Mouse (Mus musculus) forebrain, embryonic 10.5 days (tissue): Measurements from ENCODE around the gene Ccdc96. TPM values are rescaled to one million over a fixed set of nuclear protein-coding genes. Genes with fewer than 3 reads are reported as not detected.
A peak's percentile ranks its signal among the peaks of the same experiment; 100 is the strongest.

Experiments used
- DNase-seq: peaks from one replicate; pipeline ENCODE4 v3.0.0-alpha.2; 2017; ENCODE audit warnings: low spot score; ENCODE audit errors: extremely low spot score
- H3K27ac ChIP-seq: fragments of 300-500 bp; sonication (generic); 2 replicates; pipeline ENCODE4 v1.5.1; 2016; ENCODE audit warnings: mild to moderate bottlenecking
- H3K27me3 ChIP-seq: fragments of 300-500 bp; sonication (generic); 2 replicates; pipeline ENCODE4 v1.6.1; 2016; ENCODE audit warnings: mild to moderate bottlenecking; ENCODE audit not compliant: poor library complexity, severe bottlenecking
- H3K36me3 ChIP-seq: fragments of 300-500 bp; sonication (generic); replicated peaks from 2 replicates; pipeline ENCODE4 v1.6.1; 2016; ENCODE audit warnings: mild to moderate bottlenecking, moderate library complexity
- H3K4me1 ChIP-seq: fragments of 300-500 bp; sonication (generic); 2 replicates; pipeline ENCODE4 v1.6.1; 2016
- H3K4me3 ChIP-seq: fragments of 300-500 bp; sonication (generic); 2 replicates; pipeline ENCODE4 v1.5.1; 2016; ENCODE audit warnings: mild to moderate bottlenecking, moderate library complexity
- H3K9me3 ChIP-seq: fragments of 300-500 bp; sonication (generic); 2 replicates; pipeline ENCODE4 v1.6.1; 2016; ENCODE audit warnings: mild to moderate bottlenecking, moderate library complexity
- WGBS: fragments of 180-500 bp; shearing (Covaris S2); methylation state at CpG from one replicate; pipeline ENCODE4 v1.1.7; 2016; 5-methylcytosine and 5-hydroxymethylcytosine counted together
- polyA plus RNA-seq: library from polyadenylated mRNA; unstranded; fragments of >200 nt; fragmentation: Nextera tagmentation; extraction: Ambion mirVana; gene quantifications from 2 replicates; pipeline ENCODE4 v1.2.1, GENCODE M21; 2016

Ccdc96 gene
- polyA plus RNA-seq, 1 experiment from 2014 or later: 3.8 TPM

- no peaks in the 10 kb centered on the region for H3K9me3 ChIP-seq
These were observed 25.5 kb upstream of the Ccdc96 start for GRCm38 (mm10) chr5:36458926-36459325.

GRCm38 (mm10) chr5:36460712-36461111 is 23.7 kb upstream of the Ccdc96 start:
- H3K9me3 ChIP-seq: no peaks in the 10 kb centered on the region
- H3K4me1 ChIP-seq: peaks cover 34% of the 10 kb centered on the region
- DNase-seq: no peak
- no peak overlapping the region for H3K27ac ChIP-seq
- H3K36me3 ChIP-seq: no peaks in the 10 kb centered on the region
- WGBS: 88% methylated on average over 2 of the region's 2 CpGs
- peaks cover 52% of the 10 kb centered on the region for H3K27me3 ChIP-seq
- H3K4me3 ChIP-seq: no peak overlapping the region

More at GRCm38 (mm10) chr5:36458926-36459325, 25.5 kb upstream of the Ccdc96 start:
- no peak overlapping the region for H3K27ac ChIP-seq
- peaks cover 22% of the 10 kb centered on the region for H3K4me1 ChIP-seq
- no peak for DNase-seq
- H3K36me3 ChIP-seq: no peaks in the 10 kb centered on the region
- peaks cover 62% of the 10 kb centered on the region for H3K27me3 ChIP-seq
- 18% methylated on average over 4 of the region's 4 CpGs for WGBS
- no peak overlapping the region for H3K4me3 ChIP-seq

- peaks cover 39% of the 10 kb centered on the region for H3K4me1 ChIP-seq
- H3K27me3 ChIP-seq: peaks cover 48% of the 10 kb centered on the region
- no peak overlapping the region for H3K4me3 ChIP-seq
- no peaks in the 10 kb centered on the region for H3K9me3 ChIP-seq
- H3K27ac ChIP-seq: no peak overlapping the region
- H3K36me3 ChIP-seq: no peaks in the 10 kb centered on the region
- WGBS: 76% methylated on average over 2 of the region's 2 CpGs
- no peak for DNase-seq
These were observed 23.2 kb upstream of the Ccdc96 start for GRCm38 (mm10) chr5:36461231-36461630.

- Histone ChIP-seq H3K27ac (0 out of 2 replicates have a peak overlapping the region, but pooled peaks have one; percentile 4), H3K36me3 (peaks cover 2% of the 10 kb centered on the region), H3K9me3 (no peaks in the 10 kb centered on the region), H3K4me3 (peak overlapping the region; percentile 19), H3K4me1 (peaks cover 45% of the 10 kb centered on the region), H3K27me3 (peaks cover 38% of the 10 kb centered on the region)
- 22% methylated on average over 7 of the region's 7 CpGs for WGBS
- peak; percentile 74 for DNase-seq
These were observed 21.6 kb upstream of the Ccdc96 start for GRCm38 (mm10) chr5:36462810-36463209.

- Histone ChIP-seq H3K27ac (no peak overlapping the region), H3K4me1 (peaks cover 45% of the 10 kb centered on the region), H3K4me3 (peak overlapping the region; percentile 95), H3K27me3 (peaks cover 34% of the 10 kb centered on the region), H3K9me3 (no peaks in the 10 kb centered on the region), H3K36me3 (peaks cover 7% of the 10 kb centered on the region)
- 8% methylated on average over 5 of the region's 5 CpGs for WGBS
- peak; percentile 51 for DNase-seq
These were observed 21.0 kb upstream of the Ccdc96 start for GRCm38 (mm10) chr5:36463391-36463790.

- H3K4me3 ChIP-seq: peak within 1 kb of the TSS; percentile 95
- peak within 1 kb of the TSS; percentile 89 for H3K27ac ChIP-seq
- under 1% methylated on average over 68 of the region's 68 CpGs for whole genome bisulfite sequencing
- peaks cover 23% of the 10 kb centered on the region for H3K36me3 ChIP-seq
- H3K9me3 ChIP-seq: no peaks in the 10 kb centered on the region
- peaks cover 40% of the 10 kb centered on the region for H3K4me1 ChIP-seq
- H3K27me3 ChIP-seq: peaks cover 26% of the 10 kb centered on the region
- peak; percentile 97 for DNase-seq
These were observed 19.4 kb upstream of the Ccdc96 start, which contains the start of gene Grpel1 for GRCm38 (mm10) chr5:36464709-36465661. Grpel1 (plus strand) TSS chr5:36464998.

GRCm38 (mm10) chr5:36465889-36466288 is 18.5 kb upstream of the Ccdc96 start:
- Histone ChIP-seq H3K27ac (peak overlapping the region; percentile 89; the same call in 1 of the 2 replicates), H3K27me3 (peaks cover 18% of the 10 kb centered on the region), H3K4me3 (peak overlapping the region; percentile 95), H3K4me1 (peaks cover 40% of the 10 kb centered on the region), H3K9me3 (no peaks in the 10 kb centered on the region), H3K36me3 (peaks cover 32% of the 10 kb centered on the region)
- WGBS: 35% methylated on average over 8 of the region's 8 CpGs
- no peak for DNase-seq

GRCm38 (mm10) chr5:36471206-36471605 is 13.2 kb upstream of the Ccdc96 start:
- 97% methylated on average over 8 of the region's 8 CpGs for WGBS

GRCm38 (mm10) chr5:36472876-36473655 is 11.3 kb upstream of the Ccdc96 start:
- Histone ChIP-seq H3K9me3 (no peaks in the 10 kb centered on the region), H3K27me3 (no peaks in the 10 kb centered on the region), H3K4me1 (no peaks in the 10 kb centered on the region), H3K4me3 (no peak overlapping the region), H3K27ac (no peak overlapping the region), H3K36me3 (peaks cover 87% of the 10 kb centered on the region)
- 90% methylated on average over 4 of the region's 4 CpGs for WGBS
- no peak for DNase-seq

More at GRCm38 (mm10) chr5:36471206-36471605, 13.2 kb upstream of the Ccdc96 start:
- peaks cover 7% of the 10 kb centered on the region for H3K4me1 ChIP-seq
- H3K27ac ChIP-seq: no peak overlapping the region
- H3K36me3 ChIP-seq: peaks cover 80% of the 10 kb centered on the region
- no peaks in the 10 kb centered on the region for H3K9me3 ChIP-seq
- no peak for DNase-seq
- H3K27me3 ChIP-seq: no peaks in the 10 kb centered on the region
- no peak overlapping the region for H3K4me3 ChIP-seq

GRCm38 (mm10) chr5:36474283-36474682 is 10.1 kb upstream of the Ccdc96 start:
- 86% methylated on average over 5 of the region's 5 CpGs for WGBS
- Histone ChIP-seq H3K4me1 (peaks cover 1% of the 10 kb centered on the region; the same call in 1 of the 2 replicates), H3K4me3 (no peak overlapping the region), H3K27ac (no peak overlapping the region), H3K36me3 (peaks cover 79% of the 10 kb centered on the region), H3K27me3 (no peaks in the 10 kb centered on the region), H3K9me3 (no peaks in the 10 kb centered on the region)
- peak; percentile 57 for DNase-seq

- Histone ChIP-seq H3K4me1 (peaks cover 22% of the 10 kb centered on the region), H3K36me3 (peaks cover 58% of the 10 kb centered on the region), H3K4me3 (no peak overlapping the region), H3K27ac (no peak overlapping the region), H3K27me3 (no peaks in the 10 kb centered on the region), H3K9me3 (no peaks in the 10 kb centered on the region)
- 89% methylated on average over 3 of the region's 3 CpGs for WGBS
- DNase-seq: no peak
These were observed 6.9 kb upstream of the Ccdc96 start for GRCm38 (mm10) chr5:36477486-36477885.

- H3K9me3 ChIP-seq: no peaks in the 10 kb centered on the region
- H3K36me3 ChIP-seq: peaks cover 47% of the 10 kb centered on the region
- no peak overlapping the region for H3K27ac ChIP-seq
- WGBS: 90% methylated on average over 6 of the region's 6 CpGs
- no peaks in the 10 kb centered on the region for H3K27me3 ChIP-seq
- no peak for DNase-seq
- H3K4me1 ChIP-seq: peaks cover 34% of the 10 kb centered on the region
- no peak overlapping the region for H3K4me3 ChIP-seq
These were observed 5.6 kb upstream of the Ccdc96 start for GRCm38 (mm10) chr5:36478540-36479420.
